Mouse (Mus musculus): ENCODE measurements around the gene Phf10. TPM values are rescaled to one million over a fixed set of nuclear protein-coding genes. Genes with fewer than 3 reads are reported as not detected.
"Not testable (repeated sequence)": the region's sequence is repeated elsewhere in the genome, so short reads cannot be mapped to it uniquely, and the experiment has no call there.

The Phf10 gene
- total RNA-seq, 2 experiments from 2014 or later: 48.8 to 49.7 TPM

GRCm38 (mm10) chr17:14944551-14944950, 16.5 kb downstream of the Phf10 start:
- intact Hi-C loops (cut with DNase I): no loop called here
- DNase-seq: no peak

- intact Hi-C loops (cut with DNase I): no loop called here
Observed at GRCm38 (mm10) chr17:14943729-14944059, 17.4 kb downstream of the Phf10 start.

DNA sequence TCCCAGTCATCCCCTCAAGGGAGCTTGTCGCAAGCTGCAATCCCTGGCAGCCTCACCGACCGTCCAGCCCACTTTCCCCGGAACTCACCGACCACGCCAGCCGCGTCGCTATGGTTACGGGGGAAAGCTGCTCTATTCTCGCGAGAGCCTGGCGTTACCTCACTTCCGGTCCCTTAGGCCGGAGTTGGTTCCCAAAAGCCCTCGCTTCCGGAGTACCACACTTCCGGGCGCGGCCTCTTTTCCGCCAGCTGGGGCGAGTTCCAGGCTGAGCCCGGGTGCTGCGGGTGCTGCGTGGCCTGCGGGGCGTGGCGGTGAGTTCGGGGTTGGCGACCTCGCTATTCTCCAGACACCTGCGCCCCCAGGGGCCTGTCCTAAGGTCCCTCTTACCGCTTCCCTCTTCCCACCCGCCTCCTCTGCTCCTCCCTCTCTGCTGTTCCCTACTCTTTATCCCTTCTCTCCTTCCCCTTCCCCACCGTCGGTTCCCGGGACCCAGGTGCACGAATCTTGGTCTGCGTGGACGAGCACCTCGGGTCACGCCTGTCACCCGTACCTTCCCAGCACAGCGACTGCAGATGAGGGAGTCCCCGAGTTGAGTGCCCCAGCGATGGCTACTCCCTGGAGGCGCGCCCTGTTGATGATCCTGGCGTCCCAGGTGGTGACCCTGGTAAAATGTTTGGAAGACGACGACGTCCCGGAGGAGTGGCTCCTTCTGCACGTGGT, 17.9 kb downstream of the Phf10 start, which contains the start of the genes Wdr27 and 1600012H06Rik:
TSS of gene Wdr27 (minus strand) at position 150 of the 720 bp plus-strand sequence.
TSS of gene 1600012H06Rik (plus strand) at position 176 of the 720 bp plus-strand sequence.
- intact Hi-C loops (cut with DNase I): no loop called here
- DNase-seq: peak; percentile 99 to 100

More at GRCm38 (mm10) chr17:14943729-14944059, 17.4 kb downstream of the Phf10 start:
- no peak for DNase-seq

- DNase-seq; intact Hi-C loops (cut with DNase I): not testable (repeated sequence)
Observed at GRCm38 (mm10) chr17:14942181-14942580, 18.9 kb downstream of the Phf10 start.

DNA sequence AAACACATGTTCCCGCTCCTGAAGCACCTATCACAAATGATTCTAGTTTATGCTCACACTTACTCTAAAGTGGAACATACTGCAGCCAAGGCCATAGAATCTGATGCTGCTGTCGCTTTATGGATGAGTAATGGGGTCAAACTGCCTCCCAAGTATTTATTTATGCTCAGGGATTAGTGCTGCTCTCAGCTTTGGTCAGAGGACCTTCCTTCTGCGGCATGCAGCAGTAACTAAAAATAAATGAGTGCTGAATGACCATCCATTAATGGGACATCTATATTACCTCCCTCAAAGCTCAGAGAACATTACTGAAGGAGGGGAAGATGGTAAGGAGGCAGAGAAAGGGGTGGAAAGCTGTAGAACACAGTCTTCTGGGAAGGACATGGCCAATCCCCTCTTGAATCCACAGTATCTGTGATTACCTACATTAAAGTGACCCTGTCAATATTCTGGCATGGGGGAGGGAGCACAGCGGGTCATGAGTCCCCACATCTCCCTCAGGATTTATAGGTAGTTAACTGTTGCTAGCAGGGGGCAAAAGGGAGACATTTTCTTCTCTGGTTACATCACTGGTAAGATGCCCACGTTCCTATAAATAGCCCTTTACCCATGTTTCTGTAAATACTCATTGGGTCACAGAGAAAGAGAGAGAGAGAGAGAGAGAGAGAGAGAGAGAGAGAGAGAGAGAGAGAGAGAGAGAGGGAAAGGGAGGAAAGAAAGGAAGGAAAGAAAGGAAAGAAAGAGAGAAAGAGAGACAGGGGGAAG, 25.1 kb downstream of the Phf10 start:
- no peak for DNase-seq
- intact Hi-C loops (cut with DNase I): no loop called here

GRCm38 (mm10) chr17:14935280-14935679, 25.8 kb downstream of the Phf10 start:
- intact Hi-C loops (cut with DNase I); DNase-seq: not testable (repeated sequence)

DNA sequence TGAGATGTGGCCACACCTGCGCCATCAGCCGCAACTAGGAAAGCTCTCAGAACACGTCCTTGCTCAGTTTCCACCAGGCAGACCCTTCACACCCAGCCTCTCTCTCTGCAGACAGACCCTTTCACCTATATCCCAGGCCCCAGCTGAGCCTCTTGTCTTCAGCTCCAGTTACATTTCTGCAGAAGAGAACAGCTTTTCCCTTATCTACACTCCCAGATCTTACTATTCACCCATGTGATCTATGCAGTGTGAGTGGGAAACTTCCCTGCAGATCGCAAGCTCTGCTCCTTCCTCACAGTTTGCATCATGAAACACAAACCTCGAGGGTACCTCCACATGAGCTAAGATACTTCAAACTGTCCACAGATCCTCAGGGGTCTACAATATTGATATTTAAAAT, 29.6 kb downstream of the Phf10 start:
- intact Hi-C loops (cut with DNase I): no loop called here

GRCm38 (mm10) chr17:14930697-14931096, 30.4 kb downstream of the Phf10 start:
- no peak for DNase-seq
- intact Hi-C loops (cut with DNase I): no loop called here

More for the DNA sequence above, 29.6 kb downstream of the Phf10 start:
- no peak for DNase-seq

GRCm38 (mm10) chr17:14928631-14929030, 32.4 kb downstream of the Phf10 start:
- intact Hi-C loops (cut with DNase I): no loop called here
- no peak for DNase-seq

- DNase-seq: no peak
- intact Hi-C loops (cut with DNase I): no loop called here
Observed at GRCm38 (mm10) chr17:14927644-14928218, 33.3 kb downstream of the Phf10 start.

- intact Hi-C loops (cut with DNase I): no loop called here
- DNase-seq: no peak
Observed at GRCm38 (mm10) chr17:14921582-14921981, 39.5 kb downstream of the Phf10 start.

- intact Hi-C loops (cut with DNase I): no loop called here
- no peak for DNase-seq
Observed at GRCm38 (mm10) chr17:14917866-14918265, 43.2 kb downstream of the Phf10 start.

- intact Hi-C loops (cut with DNase I): no loop called here
Observed at GRCm38 (mm10) chr17:14914401-14914800, 46.7 kb downstream of the Phf10 start.

DNA sequence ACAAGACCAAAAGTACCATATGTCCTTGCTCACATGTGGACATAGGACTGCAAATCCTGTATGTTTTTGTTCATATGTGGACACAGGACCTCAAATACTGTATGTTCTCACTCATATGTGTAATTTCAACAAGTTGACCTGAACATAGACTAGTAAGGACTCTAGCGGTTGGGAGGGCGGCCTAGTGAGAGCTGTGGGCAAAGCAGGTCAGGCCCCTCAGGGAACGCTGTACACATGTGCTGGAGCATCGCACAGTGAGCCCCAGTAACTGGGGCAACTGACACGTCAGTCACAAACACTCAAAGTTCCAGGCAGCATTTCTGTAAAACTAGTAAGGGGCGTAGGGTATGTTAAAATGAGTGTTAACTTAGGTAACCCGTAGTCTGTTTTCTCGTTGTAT, 48.1 kb downstream of the Phf10 start:
- intact Hi-C loops (cut with DNase I): no loop called here

More at GRCm38 (mm10) chr17:14914401-14914800, 46.7 kb downstream of the Phf10 start:
- DNase-seq: no peak

DNA sequence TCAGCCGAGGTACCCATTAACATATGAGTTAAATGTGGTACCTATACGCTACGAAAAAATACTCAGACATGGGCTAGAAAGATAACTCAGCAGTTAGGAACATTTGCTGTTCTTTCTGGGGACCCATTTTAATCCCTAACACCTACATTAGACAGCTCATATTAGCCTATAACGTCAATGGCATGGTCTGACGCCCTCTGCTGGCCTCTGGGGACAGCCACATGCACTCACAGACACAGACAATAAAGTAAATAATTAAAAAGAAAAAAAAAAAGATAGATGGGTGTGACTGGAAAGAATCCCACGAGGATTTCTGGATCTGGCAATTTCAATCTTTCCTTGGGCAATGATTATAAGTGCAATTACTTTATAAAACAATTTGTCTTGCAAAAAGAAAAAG, 48.7 kb downstream of the Phf10 start:
- intact Hi-C loops (cut with DNase I): no loop called here
- DNase-seq: no peak

More for the DNA sequence above, 48.1 kb downstream of the Phf10 start:
- DNase-seq: no peak

DNA sequence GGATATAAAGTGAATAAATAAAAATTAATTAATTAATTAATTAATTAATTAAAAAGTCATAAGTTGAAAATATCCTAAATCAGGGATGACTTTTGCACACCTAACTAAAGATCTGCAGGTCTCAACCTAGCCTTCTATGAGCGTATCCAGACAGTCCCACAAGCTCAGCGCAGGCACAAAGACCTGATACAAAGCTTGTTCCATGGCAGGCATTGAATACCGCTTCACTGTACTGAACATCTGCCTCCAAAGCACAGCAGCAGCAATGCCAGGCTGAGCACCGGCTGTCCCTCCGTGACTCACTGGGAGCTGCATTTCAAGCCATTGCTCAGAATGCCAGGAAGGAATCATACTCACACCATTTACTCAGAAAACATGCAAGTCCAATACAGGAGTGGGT, 50.3 kb downstream of the Phf10 start:
- DNase-seq: no peak
- intact Hi-C loops (cut with DNase I): no loop called here

- intact Hi-C loops (cut with DNase I): loop anchor here (5.0 kb wide), 2 partner anchors 622 to 677 kb away; no protein-coding TSS in a partner anchor
- DNase-seq: no peak
Observed at GRCm38 (mm10) chr17:14909331-14909730, 51.7 kb downstream of the Phf10 start.

- DNase-seq: no peak
- intact Hi-C loops (cut with DNase I): loop anchor here (5.0 kb wide), 2 partner anchors 620 to 675 kb away; no protein-coding TSS in a partner anchor
Observed at GRCm38 (mm10) chr17:14907136-14907535, 53.9 kb downstream of the Phf10 start.

- intact Hi-C loops (cut with DNase I): loop anchor here (5.0 kb wide), 2 partner anchors 619 to 674 kb away; no protein-coding TSS in a partner anchor
- DNase-seq: no peak
Observed at GRCm38 (mm10) chr17:14906611-14907010, 54.5 kb downstream of the Phf10 start.

DNA sequence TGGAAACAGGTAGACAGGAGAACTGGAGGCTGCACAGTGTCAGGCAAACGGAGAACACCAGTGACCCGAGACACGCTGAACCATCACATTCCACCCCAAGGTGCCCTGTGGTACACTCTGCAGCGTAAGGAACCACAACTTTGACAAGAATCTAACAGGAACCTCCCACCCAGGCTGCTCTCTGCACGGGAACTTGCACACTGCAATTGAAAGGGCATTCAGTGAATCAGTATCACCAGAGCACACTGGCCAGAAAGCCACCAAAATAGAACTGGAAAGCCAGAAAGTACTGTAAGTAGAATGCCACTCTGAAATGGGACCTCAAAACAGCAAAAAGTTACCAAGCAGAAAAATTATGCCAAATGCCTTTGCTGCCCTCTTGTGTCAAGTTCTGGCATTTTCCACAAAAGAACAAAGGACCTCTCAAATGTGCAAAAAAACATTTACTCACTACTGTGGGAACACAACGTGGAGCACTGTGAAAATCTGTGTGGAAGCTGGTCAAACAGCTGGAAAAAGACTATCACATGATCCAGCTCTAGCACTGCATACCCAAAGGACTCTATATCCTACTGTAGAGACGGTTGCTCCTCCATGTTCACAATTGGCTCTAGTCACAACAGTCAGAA, 56.3 kb downstream of the Phf10 start:
- intact Hi-C loops (cut with DNase I): loop anchor here (1.0 to 5.0 kb wide), 4 partner anchors 359 to 672 kb away; no protein-coding TSS in a partner anchor
- DNase-seq: peak; percentile 66 to 84
